Mouse (Mus musculus): ENCODE measurements around the gene Polm. TPM values are rescaled to one million over a fixed set of nuclear protein-coding genes. Genes with fewer than 3 reads are reported as not detected.

Polm gene
- polyA plus RNA-seq, 1 experiment: 37.7 TPM

- TF ChIP-seq POLR2A (IDR thresholded peaks at IDR 0.05; ENCODE audit: low read depth, low read length) (peak; percentile 76; the same call in 1 of the 2 replicates), CTCF (IDR thresholded peaks at IDR 0.05; ENCODE audit: extremely low read depth, insufficient read length, insufficient replicate concordance, low read depth, low read length) (no peak)
- WGBS: under 1% methylated on average over 52 of the region's 52 CpGs
- Histone ChIP-seq H3K36me3 (ENCODE audit: control insufficient read depth, insufficient read depth, low read length) (peaks cover 20% of the 10 kb centered on the region), H3K4me3 (ENCODE audit: low read depth, low read length) (peak within 1 kb of the TSS; percentile 86), H3K27me3 (ENCODE audit: control insufficient read depth, insufficient read depth, low read length) (no peaks in the 10 kb centered on the region), H3K4me1 (ENCODE audit: control insufficient read depth, insufficient read depth, insufficient read length, low read length) (peaks cover 11% of the 10 kb centered on the region), H3K27ac (ENCODE audit: insufficient read depth, low read depth, low read length) (peak within 1 kb of the TSS; percentile 41; the same call in 1 of the 2 replicates)
Measured at GRCm38 (mm10) chr11:5877921-5878526, 40.2 kb upstream of the Polm start, which contains the start of gene Pold2. Gene Pold2 (minus strand): TSS chr11:5878292.

- H3K4me1 ChIP-seq (ENCODE audit: control insufficient read depth, insufficient read depth, insufficient read length, low read length): peaks cover 11% of the 10 kb centered on the region
- H3K36me3 ChIP-seq (ENCODE audit: control insufficient read depth, insufficient read depth, low read length): peaks cover 25% of the 10 kb centered on the region
- H3K4me3 ChIP-seq (ENCODE audit: low read depth, low read length): peak overlapping the region; percentile 20; the same call in 1 of the 2 replicates
- no peak overlapping the region for H3K27ac ChIP-seq (ENCODE audit: insufficient read depth, low read depth, low read length)
- no peak for TF ChIP-seq CTCF (IDR thresholded peaks at IDR 0.05; ENCODE audit: extremely low read depth, insufficient read length, insufficient replicate concordance, low read depth, low read length)
- TF ChIP-seq POLR2A (IDR thresholded peaks at IDR 0.05; ENCODE audit: low read depth, low read length): no peak
- H3K27me3 ChIP-seq (ENCODE audit: control insufficient read depth, insufficient read depth, low read length): no peaks in the 10 kb centered on the region
- WGBS: 1% methylated on average over 5 of the region's 5 CpGs
Measured at GRCm38 (mm10) chr11:5877421-5877820, 39.6 kb upstream of the Polm start.

GRCm38 (mm10) chr11:5873192-5873591 is 35.4 kb upstream of the Polm start:
- no peaks in the 10 kb centered on the region for H3K27me3 ChIP-seq (ENCODE audit: control insufficient read depth, insufficient read depth, low read length)
- H3K4me3 ChIP-seq (ENCODE audit: low read depth, low read length): no peak overlapping the region
- H3K4me1 ChIP-seq (ENCODE audit: control insufficient read depth, insufficient read depth, insufficient read length, low read length): peaks cover 8% of the 10 kb centered on the region; the same call in 1 of the 2 replicates
- 96% methylated on average over 9 of the region's 9 CpGs for WGBS
- no peak for TF ChIP-seq CTCF (IDR thresholded peaks at IDR 0.05; ENCODE audit: extremely low read depth, insufficient read length, insufficient replicate concordance, low read depth, low read length)
- TF ChIP-seq POLR2A (IDR thresholded peaks at IDR 0.05; ENCODE audit: low read depth, low read length): no peak
- peaks cover 41% of the 10 kb centered on the region for H3K36me3 ChIP-seq (ENCODE audit: control insufficient read depth, insufficient read depth, low read length)
- no peak overlapping the region for H3K27ac ChIP-seq (ENCODE audit: insufficient read depth, low read depth, low read length)

- no peak for TF ChIP-seq POLR2A (IDR thresholded peaks at IDR 0.05; ENCODE audit: low read depth, low read length)
- no peak for TF ChIP-seq CTCF (IDR thresholded peaks at IDR 0.05; ENCODE audit: extremely low read depth, insufficient read length, insufficient replicate concordance, low read depth, low read length)
- H3K27me3 ChIP-seq (ENCODE audit: control insufficient read depth, insufficient read depth, low read length): no peaks in the 10 kb centered on the region
- H3K36me3 ChIP-seq (ENCODE audit: control insufficient read depth, insufficient read depth, low read length): peaks cover 41% of the 10 kb centered on the region
- H3K4me3 ChIP-seq (ENCODE audit: low read depth, low read length): no peak overlapping the region
- H3K27ac ChIP-seq (ENCODE audit: insufficient read depth, low read depth, low read length): no peak overlapping the region
- 95% methylated on average over 11 of the region's 11 CpGs for WGBS
- H3K4me1 ChIP-seq (ENCODE audit: control insufficient read depth, insufficient read depth, insufficient read length, low read length): peaks cover 8% of the 10 kb centered on the region; the same call in 1 of the 2 replicates
Measured at GRCm38 (mm10) chr11:5872707-5873106, 34.9 kb upstream of the Polm start.

GRCm38 (mm10) chr11:5870069-5870468 is 32.3 kb upstream of the Polm start:
- 87% methylated on average over 16 of the region's 16 CpGs for WGBS
- no peaks in the 10 kb centered on the region for H3K27me3 ChIP-seq (ENCODE audit: control insufficient read depth, insufficient read depth, low read length)
- H3K27ac ChIP-seq (ENCODE audit: insufficient read depth, low read depth, low read length): no peak overlapping the region
- no peaks in the 10 kb centered on the region for H3K4me1 ChIP-seq (ENCODE audit: control insufficient read depth, insufficient read depth, insufficient read length, low read length)
- H3K4me3 ChIP-seq (ENCODE audit: low read depth, low read length): no peak overlapping the region
- TF ChIP-seq POLR2A (IDR thresholded peaks at IDR 0.05; ENCODE audit: low read depth, low read length): no peak
- TF ChIP-seq CTCF (IDR thresholded peaks at IDR 0.05; ENCODE audit: extremely low read depth, insufficient read length, insufficient replicate concordance, low read depth, low read length): no peak
- H3K36me3 ChIP-seq (ENCODE audit: control insufficient read depth, insufficient read depth, low read length): peaks cover 41% of the 10 kb centered on the region

GRCm38 (mm10) chr11:5869331-5869730 is 31.5 kb upstream of the Polm start:
- Histone ChIP-seq H3K4me3 (ENCODE audit: low read depth, low read length) (no peak overlapping the region), H3K36me3 (ENCODE audit: control insufficient read depth, insufficient read depth, low read length) (peaks cover 35% of the 10 kb centered on the region), H3K27me3 (ENCODE audit: control insufficient read depth, insufficient read depth, low read length) (no peaks in the 10 kb centered on the region), H3K27ac (ENCODE audit: insufficient read depth, low read depth, low read length) (no peak overlapping the region), H3K4me1 (ENCODE audit: control insufficient read depth, insufficient read depth, insufficient read length, low read length) (no peaks in the 10 kb centered on the region)
- TF ChIP-seq CTCF (IDR thresholded peaks at IDR 0.05; ENCODE audit: extremely low read depth, insufficient read length, insufficient replicate concordance, low read depth, low read length): no peak
- TF ChIP-seq POLR2A (IDR thresholded peaks at IDR 0.05; ENCODE audit: low read depth, low read length): no peak
- WGBS: 90% methylated on average over 16 of the region's 16 CpGs

- WGBS: 88% methylated on average over 12 of the region's 12 CpGs
- H3K27me3 ChIP-seq (ENCODE audit: control insufficient read depth, insufficient read depth, low read length): no peaks in the 10 kb centered on the region
- peaks cover 25% of the 10 kb centered on the region for H3K36me3 ChIP-seq (ENCODE audit: control insufficient read depth, insufficient read depth, low read length)
- TF ChIP-seq POLR2A (IDR thresholded peaks at IDR 0.05; ENCODE audit: low read depth, low read length) (no peak), CTCF (IDR thresholded peaks at IDR 0.05; ENCODE audit: extremely low read depth, insufficient read length, insufficient replicate concordance, low read depth, low read length) (no peak)
- no peak overlapping the region for H3K27ac ChIP-seq (ENCODE audit: insufficient read depth, low read depth, low read length)
- no peak overlapping the region for H3K4me3 ChIP-seq (ENCODE audit: low read depth, low read length)
- H3K4me1 ChIP-seq (ENCODE audit: control insufficient read depth, insufficient read depth, insufficient read length, low read length): no peaks in the 10 kb centered on the region
Measured at GRCm38 (mm10) chr11:5868324-5868723, 30.5 kb upstream of the Polm start.

Data from small intestine, adult 2 months (tissue).